Mouse (Mus musculus): ENCODE data around the gene Gm21704. TPM values are rescaled to one million over a fixed set of nuclear protein-coding genes. Genes with fewer than 3 reads are reported as not detected.
"Not testable (repeated sequence)": the region's sequence is repeated elsewhere in the genome, so short reads cannot be mapped to it uniquely, and the experiment has no call there.

Gene Gm21704
- not detected in 2 replicates for polyA plus RNA-seq (2014; fragmentation: Nextera tagmentation; extraction: Ambion mirVana)

- H3K36me3 ChIP-seq (ENCODE audit: control insufficient read depth, insufficient read depth, low read length); H3K4me2 ChIP-seq (ENCODE audit: low read length); ATAC-seq (replicated peaks; ENCODE audit: low FRiP score, low TSS enrichment, low read depth); H3K27me3 ChIP-seq (replicated peaks; ENCODE audit: control insufficient read depth, insufficient read depth, low read length); H3K9ac ChIP-seq (ENCODE audit: low read length); H3K27ac ChIP-seq (ENCODE audit: low read depth); H3K4me1 ChIP-seq (replicated peaks; ENCODE audit: control insufficient read depth, insufficient read depth, low read length); DNase-seq (ENCODE audit: low spot score); H3K9me3 ChIP-seq (ENCODE audit: control insufficient read depth, low read length); H3K4me3 ChIP-seq (ENCODE audit: low read depth, low read length): not testable (repeated sequence)
- no CpG with 5 or more reads among the region's 9 CpGs for WGBS
Measured at GRCm38 (mm10) chrY:3410067-3410466, at the start of gene Gm21704, which contains the start of gene Gm21708. Gene Gm21704 (minus strand): TSS chrY:3410167. Gene Gm21708 (minus strand): TSS chrY:3410167.

- H3K9ac ChIP-seq (ENCODE audit: low read length); DNase-seq (ENCODE audit: low spot score); H3K27ac ChIP-seq (ENCODE audit: low read depth); H3K4me1 ChIP-seq (replicated peaks; ENCODE audit: control insufficient read depth, insufficient read depth, low read length); H3K27me3 ChIP-seq (replicated peaks; ENCODE audit: control insufficient read depth, insufficient read depth, low read length); H3K4me3 ChIP-seq (ENCODE audit: low read depth, low read length); H3K36me3 ChIP-seq (ENCODE audit: control insufficient read depth, insufficient read depth, low read length); H3K9me3 ChIP-seq (ENCODE audit: control insufficient read depth, low read length); ATAC-seq (replicated peaks; ENCODE audit: low FRiP score, low TSS enrichment, low read depth); H3K4me2 ChIP-seq (ENCODE audit: low read length): not testable (repeated sequence)
- WGBS, result no CpG with 5 or more reads among the region's 9 CpGs
Measured at GRCm38 (mm10) chrY:3345229-3345628, 64.7 kb downstream of the Gm21704 start, which contains the start of gene Gm21693. Gene Gm21693 (minus strand): TSS chrY:3345329.

- H3K27ac ChIP-seq (ENCODE audit: low read depth); H3K4me1 ChIP-seq (replicated peaks; ENCODE audit: control insufficient read depth, insufficient read depth, low read length); H3K9ac ChIP-seq (ENCODE audit: low read length); H3K4me3 ChIP-seq (ENCODE audit: low read depth, low read length); DNase-seq (ENCODE audit: low spot score); H3K36me3 ChIP-seq (ENCODE audit: control insufficient read depth, insufficient read depth, low read length); H3K27me3 ChIP-seq (replicated peaks; ENCODE audit: control insufficient read depth, insufficient read depth, low read length); H3K4me2 ChIP-seq (ENCODE audit: low read length); H3K9me3 ChIP-seq (ENCODE audit: control insufficient read depth, low read length); ATAC-seq (replicated peaks; ENCODE audit: low FRiP score, low TSS enrichment, low read depth): not testable (repeated sequence)
- WGBS, result 100% methylated on average over 1 of the region's 11 CpGs
Measured at GRCm38 (mm10) chrY:3340661-3341060, 69.3 kb downstream of the Gm21704 start.

Other genes with a start within 250 kb of the Gm21704 start
- not detected in 2 replicates for gene Gm21677, start 103.7 kb downstream of the Gm21704 start, polyA plus RNA-seq (2014; fragmentation: Nextera tagmentation; extraction: Ambion mirVana)
- gene Gm21693, start 64.8 kb downstream of the Gm21704 start, polyA plus RNA-seq (2014; fragmentation: Nextera tagmentation; extraction: Ambion mirVana), result not detected in 2 replicates
- not detected in 2 replicates for gene Gm21708, start within 50 bp of the Gm21704 start, polyA plus RNA-seq (2014; fragmentation: Nextera tagmentation; extraction: Ambion mirVana)